Mouse (Mus musculus) brain, embryonic 14.5 days (tissue): ENCODE measurements at regions not wholly inside any gene's neighbourhood (a gene's known extent, or its start where the extent isn't known, plus 50 kb on each side); places are given as distances from the start of the nearest gene placed in this dataset.

Source experiments
- CTCF ChIP-seq: fragments of 200-500 bp; IDR thresholded peaks from 2 replicates; pipeline ENCODE4 v1.5.1; 2012; ENCODE audit warnings: inconsistent platforms, mild to moderate bottlenecking, moderate library complexity, borderline replicate concordance; ENCODE audit not compliant: insufficient read depth, insufficient read length; ENCODE audit errors: extremely low read depth
- POLR2A ChIP-seq: fragments of 200-500 bp; IDR thresholded peaks from 2 replicates; pipeline ENCODE4 v1.6.1; 2012; ENCODE audit warnings: mild to moderate bottlenecking, inconsistent platforms, borderline replicate concordance; ENCODE audit not compliant: poor library complexity, insufficient read depth, insufficient read length, severe bottlenecking; ENCODE audit errors: extremely low read depth

DNA sequence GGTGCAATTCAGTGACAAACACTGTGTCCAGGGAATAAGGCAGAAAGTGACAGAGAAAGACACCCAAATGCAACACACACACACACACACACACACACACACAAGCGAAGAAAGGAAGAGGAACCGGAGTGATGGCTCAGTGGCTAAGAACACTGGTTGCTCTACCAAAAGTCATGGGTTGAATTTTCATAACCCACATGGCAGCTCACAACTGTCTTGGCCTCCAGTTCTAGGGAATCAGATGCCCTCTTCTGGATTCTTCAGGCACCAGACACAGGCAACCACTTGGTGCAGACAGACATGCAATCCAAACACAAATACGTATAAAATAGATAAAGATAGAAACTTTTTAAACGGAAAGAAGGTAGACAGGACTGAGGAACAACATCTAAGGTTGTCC is 618.4 kb upstream of the Cdh11 start:
- TF ChIP-seq CTCF (no peak), POLR2A (no peak)
